Mouse (Mus musculus): Measurements from ENCODE around the gene Zfp446.

Gene Zfp446

DNA sequence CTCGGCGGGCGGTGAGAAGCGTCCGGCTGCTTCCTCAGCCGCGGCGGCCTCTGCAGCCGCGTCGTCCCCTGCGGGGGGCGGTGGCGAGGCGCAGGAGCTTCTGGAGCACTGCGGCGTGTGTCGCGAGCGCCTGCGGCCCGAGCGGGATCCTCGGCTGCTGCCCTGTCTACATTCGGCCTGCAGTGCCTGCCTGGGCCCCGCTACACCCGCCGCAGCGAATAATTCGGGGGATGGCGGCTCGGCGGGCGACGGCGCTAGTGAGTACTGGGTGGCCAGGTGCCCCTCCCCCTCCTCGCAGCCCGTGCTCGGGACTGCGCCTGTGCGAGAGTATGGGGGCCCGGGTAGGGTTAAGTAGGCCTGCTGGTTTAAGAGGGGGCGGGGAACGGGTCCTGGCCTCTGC, 47.2 kb downstream of the Zfp446 start:
- peak; percentile 56 for DNase-seq (ENCODE audit: low spot score)

DNA sequence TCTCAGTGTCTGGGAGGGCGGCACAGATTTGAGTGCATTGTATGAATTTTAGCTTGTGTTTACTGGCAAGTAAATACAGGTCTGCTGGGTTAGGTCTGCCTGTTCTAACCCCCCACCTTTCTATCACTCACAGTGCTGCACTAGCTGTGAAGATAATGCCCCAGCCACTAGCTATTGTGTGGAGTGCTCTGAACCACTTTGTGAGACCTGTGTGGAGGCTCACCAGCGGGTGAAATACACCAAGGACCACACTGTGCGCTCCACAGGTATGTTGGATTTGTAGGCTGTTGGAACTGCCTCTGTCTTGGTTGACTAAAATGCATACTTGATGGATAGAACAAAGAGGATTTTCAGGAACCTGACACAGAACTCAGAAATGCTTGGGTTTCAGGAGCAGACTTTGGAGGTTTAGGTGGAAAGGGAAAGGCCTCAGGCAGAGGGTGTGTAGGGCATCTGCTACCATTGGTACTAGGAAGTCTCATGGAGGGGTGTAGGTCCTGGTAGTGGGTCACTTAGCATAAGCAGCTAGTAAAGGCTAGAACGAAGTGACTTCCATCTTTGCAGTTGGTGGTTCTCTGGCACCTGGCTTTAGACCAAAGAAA, 48.0 kb downstream of the Zfp446 start:
- DNase-seq (ENCODE audit: low spot score), result no peak

DNA sequence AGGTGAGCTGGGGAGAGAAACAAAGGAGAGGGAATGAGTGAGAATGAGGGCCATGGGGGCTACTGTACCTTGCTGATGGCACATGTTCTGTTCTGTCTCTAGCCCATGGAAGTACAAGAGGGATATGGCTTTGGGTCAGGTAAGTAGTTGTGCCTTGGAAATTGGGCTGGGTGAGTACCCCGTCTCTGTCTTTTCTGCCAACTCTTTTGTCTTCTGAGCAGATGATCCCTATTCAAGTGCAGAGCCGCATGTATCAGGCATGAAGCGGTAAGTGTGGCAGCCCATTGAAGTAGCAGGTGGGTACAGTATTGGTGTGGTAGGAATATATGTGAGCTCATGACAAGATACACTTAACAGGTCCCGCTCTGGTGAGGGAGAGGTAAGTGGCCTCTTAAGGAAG, 51.3 kb downstream of the Zfp446 start:
- no peak for DNase-seq (ENCODE audit: low spot score)

DNA sequence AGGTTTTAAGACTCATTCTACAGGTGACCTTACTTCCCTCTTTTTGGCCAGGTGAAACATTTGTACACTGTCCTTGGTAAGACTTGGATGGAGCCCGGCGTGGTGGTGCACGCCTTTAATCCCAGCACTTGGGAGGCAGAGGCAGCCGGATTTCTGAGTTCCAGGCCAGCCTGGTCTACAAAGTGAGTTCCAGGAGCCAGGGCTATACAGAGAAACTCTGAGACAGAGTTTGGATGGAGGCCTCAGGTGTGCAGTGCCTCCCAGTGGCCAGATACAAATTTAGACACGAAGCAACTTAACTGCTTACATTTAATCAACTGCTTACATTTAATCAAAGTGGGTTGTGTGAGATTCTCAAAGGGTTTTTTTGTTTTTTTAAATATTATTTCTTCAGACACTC, 53.4 kb downstream of the Zfp446 start:
- no peak for DNase-seq (ENCODE audit: low spot score)

DNA sequence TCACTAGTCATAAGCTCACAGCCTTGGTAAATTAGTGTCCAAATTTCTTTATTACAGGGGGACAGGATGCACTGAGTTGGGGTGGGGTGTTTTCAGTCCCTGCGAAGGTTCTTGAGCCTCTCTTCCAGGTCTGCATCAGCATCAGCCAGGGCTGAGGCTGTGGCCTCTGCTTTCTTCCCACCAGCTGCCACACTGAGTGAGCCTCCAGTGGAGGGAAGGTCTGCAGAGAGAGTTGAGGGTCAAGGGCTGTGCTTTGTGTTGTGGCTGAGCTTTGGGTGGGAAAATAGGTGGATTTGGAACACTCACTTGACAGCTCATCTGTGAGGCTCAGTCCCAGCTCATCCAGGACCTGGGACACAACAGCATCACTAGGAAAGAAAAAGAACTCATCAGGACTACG, 54.3 kb downstream of the Zfp446 start:
- no peak for DNase-seq (ENCODE audit: low spot score)

DNA sequence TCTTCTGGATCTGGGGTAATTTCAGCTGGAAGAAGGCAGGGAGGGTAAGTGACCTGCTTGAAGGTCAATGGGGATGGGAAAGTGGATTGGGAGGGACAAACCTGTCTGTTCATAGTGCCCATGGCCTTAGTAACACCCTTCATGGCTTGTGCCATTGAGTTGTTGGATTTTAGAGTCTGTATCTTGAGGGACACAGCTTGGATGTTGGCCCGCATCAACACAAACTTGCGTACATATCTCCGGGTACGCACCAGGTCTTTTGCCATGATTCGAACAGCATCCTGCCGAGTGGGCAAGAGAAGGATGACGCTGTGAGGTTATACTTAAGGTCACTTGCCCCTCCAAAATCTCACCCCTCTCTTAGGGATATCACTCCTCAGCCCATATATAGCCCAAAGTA, 54.9 kb downstream of the Zfp446 start:
- DNase-seq (ENCODE audit: low spot score), result no peak

DNA sequence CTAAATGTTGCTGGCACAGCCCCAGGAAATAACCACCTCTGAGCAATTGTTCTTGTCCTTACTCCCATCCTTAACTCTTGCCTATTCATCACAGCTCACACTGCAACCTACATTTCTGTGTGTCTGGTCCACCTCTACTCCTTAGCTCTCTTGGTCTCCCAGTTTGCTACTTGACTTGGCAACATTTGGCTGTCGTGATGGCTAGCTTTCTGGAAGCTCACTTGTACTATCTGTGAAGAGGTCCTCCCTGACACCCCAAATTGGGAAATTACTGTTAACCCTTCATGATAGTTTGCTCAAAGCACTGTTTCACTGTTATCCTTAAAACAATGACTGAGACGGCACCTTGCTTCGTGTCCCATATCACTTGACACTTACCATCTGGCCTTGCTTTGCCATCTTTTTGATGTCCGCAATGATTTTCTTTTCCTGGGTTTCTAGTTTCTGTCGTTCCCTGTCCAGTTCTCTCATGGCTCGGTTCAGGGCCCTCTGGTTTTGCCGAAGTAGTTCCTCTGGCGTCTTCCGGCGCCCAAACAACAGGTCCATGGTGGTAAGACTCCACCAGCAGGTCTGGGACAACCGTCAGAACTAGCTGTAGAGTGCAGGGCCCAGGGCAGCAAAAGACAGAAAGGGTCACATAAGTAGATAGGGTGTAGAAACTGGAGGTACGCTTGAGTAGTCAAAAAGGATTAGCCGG, 56.0 kb downstream of the Zfp446 start:
- DNase-seq (ENCODE audit: low spot score), result no peak

DNA sequence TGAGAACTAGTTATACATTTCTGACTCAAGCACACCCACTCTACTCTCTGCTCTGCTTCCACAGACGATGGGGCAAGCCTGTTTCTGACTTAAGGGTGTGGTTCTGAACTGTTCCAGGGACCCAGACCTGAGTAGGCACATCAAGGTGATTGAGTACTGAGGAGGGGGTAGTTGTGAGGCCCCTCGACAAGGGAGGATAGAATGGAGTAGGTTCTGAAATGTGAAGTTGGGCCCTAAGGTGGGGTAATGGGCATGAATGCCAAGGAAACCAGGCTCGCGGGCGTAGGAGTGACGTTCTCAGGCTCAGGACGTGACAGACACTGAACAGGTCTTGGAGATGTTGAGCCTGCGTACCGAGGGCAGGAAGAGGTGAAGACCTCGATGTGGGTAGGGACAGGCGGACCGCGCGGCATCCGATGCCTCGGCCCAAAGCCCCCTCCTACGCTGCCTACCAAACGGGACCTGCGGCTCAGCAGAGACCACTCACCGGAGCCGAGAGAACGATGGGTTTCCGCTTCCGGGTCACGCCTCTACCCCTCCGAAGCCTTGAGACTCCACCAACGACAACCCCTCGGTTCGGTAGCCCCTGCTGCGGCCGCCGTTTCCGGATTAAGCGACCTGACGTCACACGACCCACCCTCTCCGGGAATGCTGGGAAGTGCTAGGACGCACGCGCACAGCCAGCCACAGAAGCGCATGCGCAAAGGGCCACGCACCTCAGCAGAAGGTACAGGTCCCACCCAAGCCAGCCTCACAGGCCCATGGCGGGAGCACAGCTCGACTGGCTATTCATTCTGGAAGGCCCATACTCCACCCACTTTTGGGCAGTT, 56.7 kb downstream of the Zfp446 start, which contains the start of gene Chmp2a:
Gene Chmp2a, minus strand, starts transcription at position 660 of the 830 bp plus-strand sequence.
- peak; percentile 96 for DNase-seq (ENCODE audit: low spot score)

Measured in ovary, postnatal 10 days (tissue).